Mouse (Mus musculus): Measurements from ENCODE around the gene Fbxl8. TPM values are rescaled to one million over a fixed set of nuclear protein-coding genes. Genes with fewer than 3 reads are reported as not detected.

Fbxl8 gene
- polyA plus RNA-seq, 1 experiment from 2014 or later = 2.6 TPM

- H3K9me3 ChIP-seq (replicated peaks) = 0 out of 2 replicates have a peak, but pooled peaks cover 4% of the 10 kb centered on the region
- H3K4me3 ChIP-seq = peak overlapping the region; percentile 45
- ATAC-seq (ENCODE audit: insufficient number of reproducible peaks, low FRiP score) = no peak
- peak overlapping the region; percentile 86 for H3K4me2 ChIP-seq
- H3K27ac ChIP-seq (ENCODE audit: poor library complexity, severe bottlenecking) = no peak overlapping the region
- 4% methylated on average over 55 of the region's 55 CpGs for WGBS
- peak overlapping the region; percentile 19; the same call in 1 of the 2 replicates for H3K9ac ChIP-seq
- peaks cover 72% of the 10 kb centered on the region for H3K27me3 ChIP-seq (replicated peaks)
- no peaks in the 10 kb centered on the region for H3K36me3 ChIP-seq
- H3K4me1 ChIP-seq (replicated peaks) = peaks cover 31% of the 10 kb centered on the region
Observed at GRCm38 (mm10) chr8:105258911-105259720, 5.3 kb upstream of the Fbxl8 start.

GRCm38 (mm10) chr8:105259721-105260320 lies 4.6 kb upstream of the Fbxl8 start:
- Histone ChIP-seq H3K36me3 (no peaks in the 10 kb centered on the region), H3K9ac (peak overlapping the region; percentile 19; the same call in 1 of the 2 replicates), H3K4me3 (peak overlapping the region; percentile 45), H3K4me2 (peak overlapping the region; percentile 86), H3K27ac (ENCODE audit: poor library complexity, severe bottlenecking) (no peak overlapping the region), H3K9me3 (replicated peaks) (0 out of 2 replicates have a peak, but pooled peaks cover 4% of the 10 kb centered on the region), H3K27me3 (replicated peaks) (peaks cover 72% of the 10 kb centered on the region), H3K4me1 (replicated peaks) (peaks cover 30% of the 10 kb centered on the region)
- WGBS = 4% methylated on average over 30 of the region's 30 CpGs
- no peak for ATAC-seq (ENCODE audit: insufficient number of reproducible peaks, low FRiP score)

- H3K4me3 ChIP-seq = no peak overlapping the region
- ATAC-seq (ENCODE audit: insufficient number of reproducible peaks, low FRiP score) = no peak
- no peak overlapping the region for H3K27ac ChIP-seq (ENCODE audit: poor library complexity, severe bottlenecking)
- peaks cover 26% of the 10 kb centered on the region for H3K4me1 ChIP-seq (replicated peaks)
- H3K9me3 ChIP-seq (replicated peaks) = 0 out of 2 replicates have a peak, but pooled peaks cover 4% of the 10 kb centered on the region
- 62% methylated on average over 7 of the region's 7 CpGs for WGBS
- peaks cover 71% of the 10 kb centered on the region for H3K27me3 ChIP-seq (replicated peaks)
- H3K4me2 ChIP-seq = peak overlapping the region; percentile 86; the same call in 1 of the 2 replicates
- H3K36me3 ChIP-seq = no peaks in the 10 kb centered on the region
- no peak overlapping the region for H3K9ac ChIP-seq
Observed at GRCm38 (mm10) chr8:105260371-105261099, 3.9 kb upstream of the Fbxl8 start.

- no peak overlapping the region for H3K9ac ChIP-seq
- 75% methylated on average over 12 of the region's 12 CpGs for WGBS
- no peak for ATAC-seq (ENCODE audit: insufficient number of reproducible peaks, low FRiP score)
- no peak overlapping the region for H3K4me2 ChIP-seq
- H3K4me1 ChIP-seq (replicated peaks) = peaks cover 25% of the 10 kb centered on the region
- H3K36me3 ChIP-seq = no peaks in the 10 kb centered on the region
- no peak overlapping the region for H3K4me3 ChIP-seq
- H3K27me3 ChIP-seq (replicated peaks) = peaks cover 71% of the 10 kb centered on the region
- peaks cover 8% of the 10 kb centered on the region; the same call in 1 of the 2 replicates for H3K9me3 ChIP-seq (replicated peaks)
- H3K27ac ChIP-seq (ENCODE audit: poor library complexity, severe bottlenecking) = no peak overlapping the region
Observed at GRCm38 (mm10) chr8:105261326-105261980, 3.0 kb upstream of the Fbxl8 start.

GRCm38 (mm10) chr8:105263244-105263912 lies 1.1 kb upstream of the Fbxl8 start:
- no peak for ATAC-seq (ENCODE audit: insufficient number of reproducible peaks, low FRiP score)
- Histone ChIP-seq H3K36me3 (no peaks in the 10 kb centered on the region), H3K4me3 (peak overlapping the region; percentile 87), H3K4me1 (replicated peaks) (peaks cover 30% of the 10 kb centered on the region), H3K4me2 (peak overlapping the region; percentile 97), H3K9ac (no peak overlapping the region), H3K27me3 (replicated peaks) (peaks cover 76% of the 10 kb centered on the region), H3K27ac (ENCODE audit: poor library complexity, severe bottlenecking) (no peak overlapping the region), H3K9me3 (replicated peaks) (peaks cover 8% of the 10 kb centered on the region; the same call in 1 of the 2 replicates)
- 36% methylated on average over 16 of the region's 16 CpGs for WGBS

GRCm38 (mm10) chr8:105265128-105265527 lies 680 bp downstream of the Fbxl8 start:
- Histone ChIP-seq H3K4me3 (peak overlapping the region; percentile 87), H3K4me1 (replicated peaks) (peaks cover 31% of the 10 kb centered on the region), H3K9ac (peak overlapping the region; percentile 80), H3K27ac (ENCODE audit: poor library complexity, severe bottlenecking) (no peak overlapping the region), H3K27me3 (replicated peaks) (peaks cover 76% of the 10 kb centered on the region), H3K9me3 (replicated peaks) (peaks cover 8% of the 10 kb centered on the region; the same call in 1 of the 2 replicates), H3K36me3 (no peaks in the 10 kb centered on the region), H3K4me2 (peak overlapping the region; percentile 97)
- ATAC-seq (ENCODE audit: insufficient number of reproducible peaks, low FRiP score) = no peak
- WGBS = 12% methylated on average over 10 of the region's 10 CpGs

- peaks cover 37% of the 10 kb centered on the region for H3K4me1 ChIP-seq (replicated peaks)
- H3K27ac ChIP-seq (ENCODE audit: poor library complexity, severe bottlenecking) = no peak overlapping the region
- 20% methylated on average over 13 of the region's 13 CpGs for WGBS
- no peak overlapping the region for H3K9ac ChIP-seq
- peaks cover 76% of the 10 kb centered on the region for H3K27me3 ChIP-seq (replicated peaks)
- H3K4me3 ChIP-seq = no peak overlapping the region
- no peak for ATAC-seq (ENCODE audit: insufficient number of reproducible peaks, low FRiP score)
- H3K4me2 ChIP-seq = no peak overlapping the region
- no peaks in the 10 kb centered on the region for H3K36me3 ChIP-seq
- H3K9me3 ChIP-seq (replicated peaks) = peaks cover 5% of the 10 kb centered on the region; the same call in 1 of the 2 replicates
Observed at GRCm38 (mm10) chr8:105266775-105267174, 2.3 kb downstream of the Fbxl8 start.

- ATAC-seq (ENCODE audit: insufficient number of reproducible peaks, low FRiP score) = peak; percentile 45
- H3K4me2 ChIP-seq = peak overlapping the region; percentile 87
- no peaks in the 10 kb centered on the region for H3K36me3 ChIP-seq
- H3K4me1 ChIP-seq (replicated peaks) = peaks cover 37% of the 10 kb centered on the region
- H3K4me3 ChIP-seq = peak overlapping the region; percentile 53
- WGBS = under 1% methylated on average over 65 of the region's 65 CpGs
- peaks cover 5% of the 10 kb centered on the region; the same call in 1 of the 2 replicates for H3K9me3 ChIP-seq (replicated peaks)
- H3K27me3 ChIP-seq (replicated peaks) = peaks cover 79% of the 10 kb centered on the region
- H3K27ac ChIP-seq (ENCODE audit: poor library complexity, severe bottlenecking) = no peak overlapping the region
- peak overlapping the region; percentile 70 for H3K9ac ChIP-seq
Observed at GRCm38 (mm10) chr8:105268342-105269074, 4.1 kb downstream of the Fbxl8 start.

- no peak for ATAC-seq (ENCODE audit: insufficient number of reproducible peaks, low FRiP score)
- Histone ChIP-seq H3K36me3 (no peaks in the 10 kb centered on the region), H3K4me1 (replicated peaks) (peaks cover 37% of the 10 kb centered on the region), H3K9ac (peak overlapping the region; percentile 70), H3K4me2 (peak overlapping the region; percentile 87), H3K27ac (ENCODE audit: poor library complexity, severe bottlenecking) (no peak overlapping the region), H3K4me3 (peak overlapping the region; percentile 53), H3K9me3 (replicated peaks) (peaks cover 5% of the 10 kb centered on the region; the same call in 1 of the 2 replicates), H3K27me3 (replicated peaks) (peaks cover 85% of the 10 kb centered on the region)
- WGBS = 3% methylated on average over 10 of the region's 10 CpGs
Observed at GRCm38 (mm10) chr8:105269075-105269458, 4.6 kb downstream of the Fbxl8 start.
